Mouse (Mus musculus) erythroid progenitor cell, adult 5-6 weeks (primary cell): ENCODE measurements around the gene Glrx2. TPM values are rescaled to one million over a fixed set of nuclear protein-coding genes. Genes with fewer than 3 reads are reported as not detected.

Experiments
- ATAC-seq: replicated peaks from 2 replicates; pipeline ENCODE4 v1.8.0; 2016; ENCODE audit warnings: moderate number of reproducible peaks, mild to moderate bottlenecking, moderate TSS enrichment, inconsistent platforms; ENCODE audit not compliant: poor library complexity, low FRiP score, severe bottlenecking
- total RNA-seq, 2 experiments: library from RNA; stranded (forward) in 1 of 2; stranded (reverse) in 1 of 2; fragments of 150-400 nt in 1 of 2; fragments of 186-747, 209-891 nt in 1 of 2; gene quantifications; 2 replicates each; pipeline versions ENCODE4 v1.2.3 to v1.2.4; 2015 to 2017; ENCODE audit warnings: low replicate concordance in 2 of 2

The Glrx2 gene
- total RNA-seq, 2 experiments from 2014 or later: 8.2 to 16.3 TPM

- no peak for ATAC-seq
Measured at GRCm38 (mm10) chr1:143741331-143741730, 25.2 kb downstream of the Glrx2 start.

GRCm38 (mm10) chr1:143742186-143742585, 26.0 kb downstream of the Glrx2 start:
- ATAC-seq: no peak

GRCm38 (mm10) chr1:143745871-143746270, 29.7 kb downstream of the Glrx2 start:
- no peak for ATAC-seq

- ATAC-seq: no peak
Measured at GRCm38 (mm10) chr1:143762159-143762558, 46.0 kb downstream of the Glrx2 start.

GRCm38 (mm10) chr1:143764443-143764842, 48.3 kb downstream of the Glrx2 start:
- ATAC-seq: no peak

GRCm38 (mm10) chr1:143765801-143766200, 49.7 kb downstream of the Glrx2 start:
- ATAC-seq: no peak

GRCm38 (mm10) chr1:143766238-143766637, 50.1 kb downstream of the Glrx2 start:
- 0 out of 2 replicates have a peak, but pooled peaks have one; percentile 14 for ATAC-seq

GRCm38 (mm10) chr1:143770444-143771109, 54.4 kb downstream of the Glrx2 start:
- no peak for ATAC-seq

GRCm38 (mm10) chr1:143773082-143773481, 56.9 kb downstream of the Glrx2 start:
- ATAC-seq: no peak

GRCm38 (mm10) chr1:143773909-143774308, 57.8 kb downstream of the Glrx2 start:
- no peak for ATAC-seq

GRCm38 (mm10) chr1:143776446-143777411, 60.6 kb downstream of the Glrx2 start, which contains the start of the genes Trove2 and Uchl5:
TSS of gene Trove2 (minus strand) at chr1:143777068.
TSS of gene Uchl5 (plus strand) at chr1:143777272.
- peak; percentile 93 for ATAC-seq

- ATAC-seq: peak; percentile 70
Measured at GRCm38 (mm10) chr1:143777558-143778218, 61.5 kb downstream of the Glrx2 start.

- peak; percentile 86 for ATAC-seq
Measured at GRCm38 (mm10) chr1:143788584-143789227, 72.6 kb downstream of the Glrx2 start.

Other genes with a start within 250 kb of the Glrx2 start
- gene B3galt2, start 75.7 kb upstream of the Glrx2 start, total RNA-seq (2015; ENCODE audit: low replicate concordance): not detected in 2 replicates
- 0.23 and 0.64 TPM in 2 replicates for gene B3galt2, start 75.7 kb upstream of the Glrx2 start, total RNA-seq (2017; ENCODE audit: low replicate concordance)
- 20.1 and 38.9 TPM in 2 replicates for gene Cdc73, start 13.4 kb upstream of the Glrx2 start, total RNA-seq (2015; ENCODE audit: low replicate concordance)
- gene Cdc73, start 13.4 kb upstream of the Glrx2 start, total RNA-seq (2017; ENCODE audit: low replicate concordance): 29.4 and 30.2 TPM in 2 replicates
- gene Trove2, start 60.7 kb downstream of the Glrx2 start, total RNA-seq (2015; ENCODE audit: low replicate concordance): 0.72 TPM in 1 of 2 replicates, not detected in the other
- 0.51 TPM in 1 of 2 replicates, not detected in the other for gene Trove2, start 60.7 kb downstream of the Glrx2 start, total RNA-seq (2017; ENCODE audit: low replicate concordance)
- gene Uchl5, start 60.9 kb downstream of the Glrx2 start, total RNA-seq (2015; ENCODE audit: low replicate concordance): 50.5 and 64.1 TPM in 2 replicates
- gene Uchl5, start 60.9 kb downstream of the Glrx2 start, total RNA-seq (2017; ENCODE audit: low replicate concordance): 42.4 and 126 TPM in 2 replicates